Mouse (Mus musculus) ES-E14 (cell line): ENCODE results near the gene Rai14. TPM values are rescaled to one million over a fixed set of nuclear protein-coding genes. Genes with fewer than 3 reads are reported as not detected.

Source experiments
- DNase-seq: peaks from one replicate; pipeline ENCODE4 v3.0.0-alpha.2; 2013; ENCODE audit warnings: low read depth, low spot score
- H3K27ac ChIP-seq: 2 replicates; pipeline ENCODE4 v1.5.1; 2012; ENCODE audit warnings: low read depth, mild to moderate bottlenecking, low read length, moderate library complexity, mixed read lengths; ENCODE audit not compliant: poor library complexity, insufficient read depth, severe bottlenecking
- H3K36me3 ChIP-seq: 2 replicates; pipeline ENCODE4 v1.6.1; 2012; ENCODE audit warnings: mild to moderate bottlenecking, low read length, moderate library complexity, mixed read lengths; ENCODE audit not compliant: control insufficient read depth, poor library complexity, insufficient read depth, severe bottlenecking
- H3K4me1 ChIP-seq, 2 experiments: fragments of 150-350 bp in 1 of 2; sonication (generic) in 1 of 2; 2 replicates each; pipeline ENCODE4 v1.6.1; 2012; ENCODE audit warnings: low read length in 2 of 2, mild to moderate bottlenecking in 1 of 2, mixed read lengths in 1 of 2; ENCODE audit not compliant: control insufficient read depth in 2 of 2, insufficient read depth in 2 of 2, poor library complexity in 1 of 2
- H3K4me3 ChIP-seq, 2 experiments: fragments of 150-350 bp in 1 of 2; sonication (generic) in 1 of 2; 2 replicates each; pipeline ENCODE4 v1.5.1; 2012; ENCODE audit warnings: low read length in 2 of 2, low read depth in 1 of 2, mild to moderate bottlenecking in 1 of 2, mixed read lengths in 1 of 2; ENCODE audit not compliant: insufficient read depth in 1 of 2, poor library complexity in 1 of 2, severe bottlenecking in 1 of 2
- H3K9ac ChIP-seq: 2 replicates; pipeline ENCODE4 v1.6.1; 2012; ENCODE audit warnings: low read depth, mild to moderate bottlenecking, low read length, mixed read lengths; ENCODE audit not compliant: poor library complexity, insufficient read depth, severe bottlenecking
- H3K9me3 ChIP-seq: fragments of 150-350 bp; sonication (generic); 2 replicates; pipeline ENCODE4 v1.6.1; 2012; ENCODE audit warnings: low read depth, mild to moderate bottlenecking, low read length; ENCODE audit not compliant: control insufficient read depth, insufficient read depth
- CHD2 ChIP-seq: IDR thresholded peaks from 2 replicates; pipeline ENCODE4 v1.6.1; 2014; ENCODE audit warnings: mild to moderate bottlenecking, low read depth, low read length, inconsistent platforms
- HCFC1 ChIP-seq: IDR thresholded peaks from 2 replicates; pipeline ENCODE4 v1.6.1; 2012; ENCODE audit warnings: low read length, inconsistent platforms, borderline replicate concordance; ENCODE audit not compliant: insufficient read depth
- MAFK ChIP-seq: IDR thresholded peaks from 2 replicates; pipeline ENCODE4 v1.6.1; 2014; ENCODE audit warnings: mild to moderate bottlenecking, low read depth, low read length, inconsistent platforms; ENCODE audit not compliant: insufficient read depth
- ZC3H11A ChIP-seq: IDR thresholded peaks from 2 replicates; pipeline ENCODE4 v1.6.1; 2012; ENCODE audit warnings: low read depth, mild to moderate bottlenecking, inconsistent platforms, low read length, borderline replicate concordance
- ZNF384 ChIP-seq: IDR thresholded peaks from 2 replicates; pipeline ENCODE4 v1.6.1; 2012; ENCODE audit warnings: low read depth, low read length, inconsistent platforms
- in situ Hi-C, 2 experiments: fragments of 600-800 bp; cut with MboI; formaldehyde crosslinking; loops; one replicate each; pipeline ENCODE4 v1.15.1; 2025; ENCODE audit warnings: low sequenced_read_pairs in 2 of 2, inconsistent platforms in 1 of 2; ENCODE audit not compliant: unreplicated experiment in 2 of 2
- total RNA-seq: library from RNA; depleted of rRNA; stranded (reverse); fragments of 300-350 nt; gene quantifications from 2 replicates; pipeline ENCODE4 v1.2.3, GENCODE M21; 2012

Rai14 gene
- total RNA-seq, 1 experiment: 35.0 TPM

DNA sequence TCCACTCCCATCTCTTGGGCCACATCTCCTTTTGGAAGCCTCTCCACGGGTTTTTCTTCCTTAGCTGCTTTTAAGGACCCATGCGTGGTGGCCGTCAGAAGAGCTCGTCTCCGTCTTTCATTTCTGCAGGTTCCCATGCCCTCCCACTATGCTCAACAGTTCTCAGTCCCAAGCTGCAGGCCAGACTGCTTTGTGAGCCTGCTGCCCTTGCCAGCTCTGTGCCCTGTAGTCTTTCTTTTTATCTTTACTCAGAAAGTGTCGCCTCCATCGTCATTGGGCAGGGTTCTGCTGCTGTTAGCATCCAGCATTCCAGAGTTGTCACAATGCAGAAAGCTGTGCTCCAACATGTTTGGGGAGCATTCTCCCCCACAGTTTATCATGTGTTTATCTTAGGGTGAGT is 147.9 kb downstream of the Rai14 start:
- Histone ChIP-seq H3K4me3 (no peak overlapping the region), H3K9ac (no peak overlapping the region), H3K4me1 (peaks cover 0 to 6% of the 10 kb centered on the region in 2 experiments; a peak in 2 of 4 replicates), H3K9me3 (no peaks in the 10 kb centered on the region), H3K36me3 (peaks cover 17% of the 10 kb centered on the region), H3K27ac (no peak overlapping the region)
- no peak for DNase-seq
- no peak for TF ChIP-seq ZC3H11A
- TF ChIP-seq CHD2: no peak
- no peak for TF ChIP-seq HCFC1
- TF ChIP-seq MAFK: no peak
- no peak for TF ChIP-seq ZNF384
- in situ Hi-C loops: no loop called here

GRCm38 (mm10) chr15:10564201-10564600 is 150.2 kb downstream of the Rai14 start:
- no peak for DNase-seq
- Histone ChIP-seq H3K27ac (no peak overlapping the region), H3K9ac (no peak overlapping the region), H3K9me3 (no peaks in the 10 kb centered on the region), H3K4me3 (no peak overlapping the region), H3K4me1 (peaks cover 0 to 6% of the 10 kb centered on the region in 2 experiments; a peak in 2 of 4 replicates), H3K36me3 (peaks cover 8% of the 10 kb centered on the region)
- in situ Hi-C loops: no loop called here
- TF ChIP-seq CHD2 (no peak), ZNF384 (no peak), ZC3H11A (no peak), HCFC1 (no peak), MAFK (no peak)

DNA sequence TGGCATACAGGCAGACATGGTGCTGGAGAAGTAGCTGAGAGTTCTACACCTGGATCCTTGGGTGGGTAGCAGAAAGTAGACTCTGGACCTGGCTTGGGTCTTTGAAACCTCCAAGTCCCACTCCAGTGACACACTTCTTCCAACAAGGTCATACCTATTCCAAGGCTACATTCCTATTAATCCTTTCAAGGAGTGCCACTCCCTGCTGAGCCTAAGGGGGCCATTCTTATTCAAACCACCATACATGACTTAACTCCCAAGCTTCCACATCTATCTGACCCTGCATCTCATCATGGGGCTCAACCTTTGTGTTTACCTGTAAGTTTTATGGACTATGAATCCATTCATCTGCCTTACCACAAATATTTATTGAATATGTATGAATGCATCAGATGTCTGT is 152.1 kb downstream of the Rai14 start:
- Histone ChIP-seq H3K27ac (no peak overlapping the region), H3K9me3 (no peaks in the 10 kb centered on the region), H3K4me3 (no peak overlapping the region), H3K9ac (no peak overlapping the region), H3K36me3 (peaks cover under 1% of the 10 kb centered on the region; the same call in 1 of the 2 replicates), H3K4me1 (peaks cover 0 to 6% of the 10 kb centered on the region in 2 experiments; a peak in 2 of 4 replicates)
- no peak for DNase-seq
- TF ChIP-seq ZNF384 (no peak), MAFK (no peak), ZC3H11A (no peak), CHD2 (no peak), HCFC1 (no peak)
- in situ Hi-C loops: no loop called here

DNA sequence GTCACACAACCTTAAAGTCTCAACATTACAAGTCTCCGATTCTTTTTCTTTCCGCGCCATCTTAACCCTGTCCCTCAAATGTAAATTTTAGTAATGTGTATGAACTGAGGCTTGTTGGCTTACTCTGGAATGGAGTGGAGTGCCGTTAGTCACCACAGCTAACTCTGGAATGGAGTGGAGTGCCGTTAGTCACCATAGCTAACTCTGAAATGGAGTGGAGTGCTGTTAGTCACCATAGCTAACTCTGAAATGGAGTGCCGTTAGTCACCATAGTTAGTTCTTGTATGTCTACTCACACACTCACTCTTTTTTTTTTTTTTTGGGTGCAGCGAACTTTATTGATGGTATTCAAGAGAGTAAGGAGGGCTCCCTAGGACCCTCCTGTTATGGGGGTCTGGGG is 154.4 kb downstream of the Rai14 start:
- Histone ChIP-seq H3K4me1 (peaks cover 0 to 6% of the 10 kb centered on the region in 2 experiments; a peak in 2 of 4 replicates), H3K4me3 (no peak overlapping the region), H3K9ac (no peak overlapping the region), H3K9me3 (no peaks in the 10 kb centered on the region), H3K36me3 (no peaks in the 10 kb centered on the region), H3K27ac (no peak overlapping the region)
- DNase-seq: no peak
- in situ Hi-C loops: no loop called here
- TF ChIP-seq CHD2: no peak
- no peak for TF ChIP-seq HCFC1
- TF ChIP-seq ZC3H11A: no peak
- no peak for TF ChIP-seq ZNF384
- no peak for TF ChIP-seq MAFK

DNA sequence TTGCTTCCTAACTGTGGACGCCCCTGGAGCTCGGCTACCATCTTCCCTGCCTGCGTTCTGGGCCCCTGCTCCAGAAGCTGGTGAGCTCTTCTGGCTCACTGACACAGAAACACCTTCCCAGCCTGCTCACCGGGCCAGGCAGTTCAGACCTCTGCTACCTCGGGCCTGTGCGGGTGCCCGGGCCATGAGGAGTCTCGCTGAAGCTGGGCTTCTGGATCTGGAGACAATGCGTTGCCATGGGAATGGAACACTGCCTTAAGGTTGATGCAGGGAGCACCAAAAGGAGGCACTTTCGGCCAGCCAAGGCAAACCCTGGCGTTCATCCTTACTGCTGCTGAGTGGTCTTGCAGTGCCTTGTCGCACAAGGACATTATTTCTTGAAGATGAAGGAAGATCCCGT is 156.0 kb downstream of the Rai14 start, which contains the start of gene Ttc23l:
Gene Ttc23l, minus strand, starts transcription at position 204 of the 400 bp plus-strand sequence.
- 0 out of 2 replicates have a peak within 1 kb of the TSS, but pooled peaks have one; percentile 19 for H3K27ac ChIP-seq
- no peak for DNase-seq

More for the DNA sequence above, 156.0 kb downstream of the Rai14 start, which contains the start of gene Ttc23l:
- Histone ChIP-seq H3K36me3 (no peaks in the 10 kb centered on the region), H3K9me3 (no peaks in the 10 kb centered on the region), H3K4me1 (peaks cover 0 to 3% of the 10 kb centered on the region in 2 experiments; a peak in 1 of 4 replicates), H3K4me3 (no peak within 1 kb of the TSS), H3K9ac (no peak within 1 kb of the TSS)
- in situ Hi-C loops: no loop called here
- TF ChIP-seq ZC3H11A (no peak), ZNF384 (no peak), HCFC1 (no peak), CHD2 (no peak)
